8 mouse cellular contexts compared by ENCODE assay signal in the genomic region with DNA sequence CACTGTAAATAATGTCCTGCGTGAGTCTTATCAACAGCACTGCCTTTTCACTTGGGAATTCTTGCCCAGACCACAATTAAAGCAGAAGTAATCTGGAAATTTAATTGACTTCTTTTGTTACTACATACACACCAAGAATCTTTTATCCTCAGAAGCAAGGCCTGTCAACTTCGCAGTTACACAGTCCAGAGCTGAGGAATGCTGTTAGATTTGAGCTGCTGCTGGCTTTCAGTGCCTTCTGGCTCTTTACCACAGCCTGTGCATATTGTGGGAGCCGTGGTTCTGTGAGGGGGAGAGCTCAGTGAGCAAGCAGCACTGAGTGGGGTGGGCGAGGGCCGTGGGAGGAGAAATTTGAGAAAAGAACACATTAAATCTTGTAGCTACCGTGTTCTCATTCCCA. TPM values are rescaled to one million over a fixed set of nuclear protein-coding genes. Genes with fewer than 3 reads are reported as not detected.
DNase-seq lines count a peak whose midpoint lies in the region; ATAC-seq lines count a peak whose summit lies in the region.

No protein-coding gene starts in this region.

- intact Hi-C loops in left cerebral cortex, postnatal 36 days (cut with DNase I): loop anchor here (5.0 kb wide), 1 partner anchor 33 kb away; no protein-coding TSS in a partner anchor

- H3K4me3 ChIP-seq in forebrain, embryonic 13.5 days: no peak overlapping the region
- no peak overlapping the region for H3K4me3 ChIP-seq in forebrain, embryonic 12.5 days (replicated peaks)
- peak overlapping the region; percentile 9; the same call in 1 of the 2 replicates for H3K4me3 ChIP-seq in heart, embryonic 16.5 days (ENCODE audit: low read length)

- peak; percentile 52 for DNase-seq in 3T3-L1 (ENCODE audit: low read depth, low spot score)
- DNase-seq in left cerebral cortex, postnatal 36 days (ENCODE audit: low spot score in 2 of 2): peak; percentile 83 to 85
- no peak for DNase-seq in adrenal gland, postnatal 4 days (ENCODE audit: low spot score in 2 of 2)
- no peak for DNase-seq in cerebellum, adult 9-10 months

- no peaks in the 10 kb centered on the region for H3K36me3 ChIP-seq in forebrain, embryonic 13.5 days (ENCODE audit: poor library complexity, severe bottlenecking)
- no peaks in the 10 kb centered on the region for H3K36me3 ChIP-seq in forebrain, embryonic 12.5 days (replicated peaks)
- no peaks in the 10 kb centered on the region for H3K36me3 ChIP-seq in heart, embryonic 16.5 days (ENCODE audit: control insufficient read depth, insufficient read depth)

- 0 out of 2 replicates have a peak overlapping the region, but pooled peaks have one; percentile 2 for H3K27ac ChIP-seq in forebrain, embryonic 13.5 days
- H3K27ac ChIP-seq in forebrain, embryonic 12.5 days: no peak overlapping the region
- H3K27ac ChIP-seq in heart, embryonic 16.5 days (ENCODE audit: low read length): peak overlapping the region; percentile 82

- H3K27me3 ChIP-seq in forebrain, embryonic 13.5 days: no peaks in the 10 kb centered on the region
- no peaks in the 10 kb centered on the region for H3K27me3 ChIP-seq in forebrain, embryonic 12.5 days
- no peaks in the 10 kb centered on the region for H3K27me3 ChIP-seq in heart, embryonic 16.5 days (ENCODE audit: control insufficient read depth, insufficient read depth, low read length)

- peaks cover 36% of the 10 kb centered on the region for H3K4me1 ChIP-seq in forebrain, embryonic 13.5 days
- peaks cover 34% of the 10 kb centered on the region for H3K4me1 ChIP-seq in forebrain, embryonic 12.5 days
- H3K4me1 ChIP-seq in heart, embryonic 16.5 days (ENCODE audit: control insufficient read depth, insufficient read depth, low read length): peaks cover 49% of the 10 kb centered on the region

- H3K9me3 ChIP-seq in forebrain, embryonic 13.5 days (replicated peaks): no peaks in the 10 kb centered on the region
- no peaks in the 10 kb centered on the region for H3K9me3 ChIP-seq in forebrain, embryonic 12.5 days
- no peaks in the 10 kb centered on the region for H3K9me3 ChIP-seq in heart, embryonic 16.5 days (replicated peaks; ENCODE audit: control insufficient read depth, low read length)

- H3K4me2 ChIP-seq in forebrain, embryonic 13.5 days: no peak overlapping the region
- H3K4me2 ChIP-seq in forebrain, embryonic 12.5 days: no peak overlapping the region
- H3K4me2 ChIP-seq in heart, embryonic 16.5 days (ENCODE audit: low read depth, low read length): peak overlapping the region; percentile 77

- no peak overlapping the region for H3K9ac ChIP-seq in forebrain, embryonic 13.5 days
- no peak overlapping the region for H3K9ac ChIP-seq in forebrain, embryonic 12.5 days
- peak overlapping the region; percentile 34 for H3K9ac ChIP-seq in heart, embryonic 16.5 days (ENCODE audit: low read length)

- 73% methylated on average over 6 of the region's 6 CpGs for WGBS in forebrain, embryonic 13.5 days
- WGBS in forebrain, embryonic 12.5 days: 75% methylated on average over 6 of the region's 6 CpGs
- WGBS in heart, embryonic 16.5 days: 13% methylated on average over 6 of the region's 6 CpGs

- no peak for ATAC-seq in forebrain, embryonic 13.5 days
- ATAC-seq in forebrain, embryonic 12.5 days (ENCODE audit: low FRiP score): no peak
- 0 out of 2 replicates have a peak, but pooled peaks have one; percentile 43 for ATAC-seq in heart, embryonic 16.5 days (replicated peaks; ENCODE audit: extremely low read depth, insufficient read depth, low FRiP score)
- ATAC-seq in megakaryocyte-erythroid progenitor cell, adult 5-6 weeks (replicated peaks; ENCODE audit: low FRiP score, low TSS enrichment, poor library complexity, severe bottlenecking): no peak

RNA-seq across cellular contexts. Expression of gene Arpc2, which starts 4.4 kb away (rescaled TPM):
- 367 and 371 TPM in 2 replicates for polyA plus RNA-seq in forebrain, embryonic 13.5 days (2015; fragmentation: Nextera tagmentation; extraction: Ambion mirVana)
- 356 and 369 TPM in 2 replicates for polyA plus RNA-seq in forebrain, embryonic 12.5 days (2016; fragmentation: Nextera tagmentation; extraction: Ambion mirVana)
- polyA plus RNA-seq in heart, embryonic 16.5 days (2015; fragmentation: Nextera tagmentation; extraction: Ambion mirVana): 415 and 472 TPM in 2 replicates
- 100 to 1,000 TPM; 259 to 262 TPM for total RNA-seq in left cerebral cortex, postnatal 36 days (2021)
- total RNA-seq in adrenal gland, postnatal 4 days (2021): 100 to 1,000 TPM; 198 to 205 TPM
- total RNA-seq in megakaryocyte-erythroid progenitor cell, adult 5-6 weeks (2014; fragmentation: Nextera tagmentation): 211 and 242 TPM in 2 replicates
- 228 and 233 TPM in 2 replicates for total RNA-seq in megakaryocyte-erythroid progenitor cell, adult 5-6 weeks (2017)

RNA-seq across cellular contexts. Expression of gene Gpbar1, which starts 38.0 kb away (rescaled TPM):
- polyA plus RNA-seq in forebrain, embryonic 13.5 days (2015; fragmentation: Nextera tagmentation; extraction: Ambion mirVana): not detected in 2 replicates
- 0.18 and 0.29 TPM in 2 replicates for polyA plus RNA-seq in forebrain, embryonic 12.5 days (2016; fragmentation: Nextera tagmentation; extraction: Ambion mirVana)
- polyA plus RNA-seq in heart, embryonic 16.5 days (2015; fragmentation: Nextera tagmentation; extraction: Ambion mirVana): 0.22 and 0.30 TPM in 2 replicates
- not detected for total RNA-seq in left cerebral cortex, postnatal 36 days (2021)
- under 1 TPM in 1 of 2 experiments, not detected in 1; 0.28 TPM for total RNA-seq in adrenal gland, postnatal 4 days (2021)
- 1.0 TPM in 1 of 2 replicates, not detected in the other for total RNA-seq in megakaryocyte-erythroid progenitor cell, adult 5-6 weeks (2014; fragmentation: Nextera tagmentation)
- total RNA-seq in megakaryocyte-erythroid progenitor cell, adult 5-6 weeks (2017): not detected in 2 replicates

RNA-seq across cellular contexts. Expression of gene Aamp, which starts 44.2 kb away (rescaled TPM):
- 195 and 211 TPM in 2 replicates for polyA plus RNA-seq in forebrain, embryonic 13.5 days (2015; fragmentation: Nextera tagmentation; extraction: Ambion mirVana)
- polyA plus RNA-seq in forebrain, embryonic 12.5 days (2016; fragmentation: Nextera tagmentation; extraction: Ambion mirVana): 184 and 190 TPM in 2 replicates
- 214 and 223 TPM in 2 replicates for polyA plus RNA-seq in heart, embryonic 16.5 days (2015; fragmentation: Nextera tagmentation; extraction: Ambion mirVana)
- 100 to 1,000 TPM; 139 to 143 TPM for total RNA-seq in left cerebral cortex, postnatal 36 days (2021)
- total RNA-seq in adrenal gland, postnatal 4 days (2021): 100 to 1,000 TPM; 175 to 177 TPM
- 78.9 and 90.5 TPM in 2 replicates for total RNA-seq in megakaryocyte-erythroid progenitor cell, adult 5-6 weeks (2014; fragmentation: Nextera tagmentation)
- total RNA-seq in megakaryocyte-erythroid progenitor cell, adult 5-6 weeks (2017): 84.4 and 95.3 TPM in 2 replicates

RNA-seq across cellular contexts. Expression of gene Pnkd, which starts 44.4 kb away (rescaled TPM):
- polyA plus RNA-seq in forebrain, embryonic 13.5 days (2015; fragmentation: Nextera tagmentation; extraction: Ambion mirVana): 94.5 and 96.1 TPM in 2 replicates
- 87.5 and 88.9 TPM in 2 replicates for polyA plus RNA-seq in forebrain, embryonic 12.5 days (2016; fragmentation: Nextera tagmentation; extraction: Ambion mirVana)
- 314 and 324 TPM in 2 replicates for polyA plus RNA-seq in heart, embryonic 16.5 days (2015; fragmentation: Nextera tagmentation; extraction: Ambion mirVana)
- 100 to 1,000 TPM; 151 to 166 TPM for total RNA-seq in left cerebral cortex, postnatal 36 days (2021)
- total RNA-seq in adrenal gland, postnatal 4 days (2021): 10 to 100 TPM; 72.1 to 72.4 TPM
- 22.4 and 50.1 TPM in 2 replicates for total RNA-seq in megakaryocyte-erythroid progenitor cell, adult 5-6 weeks (2014; fragmentation: Nextera tagmentation)
- total RNA-seq in megakaryocyte-erythroid progenitor cell, adult 5-6 weeks (2017): 14.1 and 22.8 TPM in 2 replicates

RNA-seq across cellular contexts. Expression of gene Cxcr1, which starts 45.9 kb away (rescaled TPM):
- not detected in 2 replicates for polyA plus RNA-seq in forebrain, embryonic 13.5 days (2015; fragmentation: Nextera tagmentation; extraction: Ambion mirVana)
- not detected in 2 replicates for polyA plus RNA-seq in forebrain, embryonic 12.5 days (2016; fragmentation: Nextera tagmentation; extraction: Ambion mirVana)
- polyA plus RNA-seq in heart, embryonic 16.5 days (2015; fragmentation: Nextera tagmentation; extraction: Ambion mirVana): not detected in 2 replicates
- total RNA-seq in left cerebral cortex, postnatal 36 days (2021): not detected
- not detected for total RNA-seq in adrenal gland, postnatal 4 days (2021)
- total RNA-seq in megakaryocyte-erythroid progenitor cell, adult 5-6 weeks (2014; fragmentation: Nextera tagmentation): not detected in 2 replicates
- total RNA-seq in megakaryocyte-erythroid progenitor cell, adult 5-6 weeks (2017): not detected in 2 replicates

Comparison
In these comparisons a context has a peak if more than half of its experiments do, and no peak if none do; other contexts are left out.
1. DNase-seq: peak in 3T3-L1 (single experiment) and left cerebral cortex, postnatal 36 days (2 of 2); none in adrenal gland, postnatal 4 days (0 of 2) and cerebellum, adult 9-10 months (single experiment).